16 mouse cellular contexts compared by ENCODE assay signal in genomic region chr7:43544225-43544977, GRCm38 (mm10). TPM values are rescaled to one million over a fixed set of nuclear protein-coding genes. Genes with fewer than 3 reads are reported as not detected.
A peak's percentile ranks its signal among the peaks of the same experiment; 100 is the strongest.
DNase-seq lines count a peak whose midpoint lies in the region; ATAC-seq and TF ChIP-seq lines count a peak whose summit lies in the region.
"Had no signal": no experiment of that assay in that cellular context is flagged by ENCODE, and none has a peak within 500 bp of the region (broad histone marks: within the 10 kb centered on the region; RNA-seq: fewer than 3 reads in every experiment).

Gene Cd33 (minus strand): TSS chr7:43544428.

- no peaks in the 10 kb centered on the region for H3K36me3 ChIP-seq in liver, adult 2 months (ENCODE audit: control insufficient read depth, insufficient read depth, low read length)
- H3K36me3 ChIP-seq in liver, embryonic 12.5 days = no peaks in the 10 kb centered on the region
- H3K36me3 ChIP-seq in CH12.LX (replicated peaks in 1 of 2; ENCODE audit: control insufficient read depth in 1 of 2, insufficient read depth in 1 of 2, low read length in 1 of 2) (no peaks in the 10 kb centered on the region), macrophage (ENCODE audit: inconsistent target) (no peaks in the 10 kb centered on the region)
- H3K36me3 ChIP-seq: heart, embryonic 10.5 days; liver, embryonic 15.5 days; neural tube, embryonic 15.5 days; stomach, embryonic 15.5 days had no signal

- TF ChIP-seq EP300 in CH12.LX (IDR thresholded peaks at IDR 0.05; ENCODE audit: low read length) = no peak

- TF ChIP-seq CTCF in liver, adult 2 months (IDR thresholded peaks at IDR 0.05; ENCODE audit: low read depth, low read length) = no peak
- no peak for TF ChIP-seq CTCF in CH12.LX (conservative IDR thresholded peaks at IDR 0.05 in 1 of 2, IDR thresholded peaks at IDR 0.05 in 1 of 2; ENCODE audit: low read depth in 2 of 2, low read length in 2 of 2)
- no peak for TF ChIP-seq CTCF in cerebellum, adult 2 months (IDR thresholded peaks at IDR 0.05; ENCODE audit: borderline replicate concordance, insufficient read depth, low read depth, low read length)

- TF ChIP-seq RAD21 in CH12.LX (IDR thresholded peaks at IDR 0.05; ENCODE audit: low read depth, low read length) = no peak

- TF ChIP-seq POLR2A in liver, adult 2 months (IDR thresholded peaks at IDR 0.05; ENCODE audit: extremely low read depth, insufficient read depth, low read length) = no peak
- no peak for TF ChIP-seq POLR2A in CH12.LX (IDR thresholded peaks at IDR 0.05; ENCODE audit: low read depth, low read length)
- TF ChIP-seq POLR2A in cerebellum, adult 2 months (IDR thresholded peaks at IDR 0.05; ENCODE audit: borderline replicate concordance, insufficient read depth, low read length) = no peak

- in situ Hi-C loops in CH12.LX (cut with MboI; ENCODE audit: low pct_ligation_motif_present, low pct_unique_long_range_greater_than_20kb, low sequenced_read_pairs) = no loop called here

- no peak within 1 kb of the TSS for H3K27ac ChIP-seq in liver, adult 2 months (replicated peaks; ENCODE audit: insufficient read depth, low read depth, low read length)
- H3K27ac ChIP-seq in liver, embryonic 12.5 days = no peak within 1 kb of the TSS
- H3K27ac ChIP-seq in CH12.LX (ENCODE audit: insufficient read depth, low read depth) = no peak within 1 kb of the TSS
- H3K27ac ChIP-seq in brown adipose tissue, adult 24 weeks (replicated peaks; ENCODE audit: low read depth, low read length) = peak within 1 kb of the TSS; percentile 45; the same call in 1 of the 2 replicates
- H3K27ac ChIP-seq in macrophage = peak within 1 kb of the TSS; percentile 90
- H3K27ac ChIP-seq in cerebellum, adult 2 months (ENCODE audit: insufficient read depth, low read length) = no peak within 1 kb of the TSS
- H3K27ac ChIP-seq: heart, embryonic 10.5 days; hindbrain, embryonic 14.5 days; liver, embryonic 15.5 days; neural tube, embryonic 15.5 days; stomach, embryonic 15.5 days had no signal

- no peaks in the 10 kb centered on the region for H3K9me3 ChIP-seq in liver, embryonic 12.5 days (replicated peaks)
- H3K9me3 ChIP-seq in CH12.LX (replicated peaks; ENCODE audit: low read length) = no peaks in the 10 kb centered on the region
- H3K9me3 ChIP-seq: heart, embryonic 10.5 days; liver, embryonic 15.5 days; neural tube, embryonic 15.5 days; stomach, embryonic 15.5 days had no signal

- 70% methylated on average over 7 of the region's 7 CpGs for WGBS in liver, adult 2 months
- WGBS in liver, embryonic 12.5 days (ENCODE audit: insufficient replicate concordance) = 42% methylated on average over 7 of the region's 7 CpGs
- 31% methylated on average over 7 of the region's 7 CpGs for WGBS in macrophage (ENCODE audit: missing documents)
- WGBS in cerebellum, adult 2 months = 81% methylated on average over 7 of the region's 7 CpGs

- no peaks in the 10 kb centered on the region for H3K4me1 ChIP-seq in liver, adult 2 months (ENCODE audit: control insufficient read depth, insufficient read depth, low read length)
- H3K4me1 ChIP-seq in liver, embryonic 12.5 days = no peaks in the 10 kb centered on the region
- peaks cover 12 to 79% of the 10 kb centered on the region in 2 experiments for H3K4me1 ChIP-seq in CH12.LX (ENCODE audit: control insufficient read depth in 1 of 2, insufficient read depth in 2 of 2)
- no peaks in the 10 kb centered on the region for H3K4me1 ChIP-seq in brown adipose tissue, adult 24 weeks (ENCODE audit: control insufficient read depth, insufficient read depth, insufficient read length, low read length)
- H3K4me1 ChIP-seq in cerebellum, adult 2 months (ENCODE audit: control insufficient read depth, insufficient read depth, low read length) = peaks cover 15% of the 10 kb centered on the region
- H3K4me1 ChIP-seq: heart, embryonic 10.5 days; liver, embryonic 15.5 days; neural tube, embryonic 15.5 days; stomach, embryonic 15.5 days had no signal

- no peak within 1 kb of the TSS for H3K4me2 ChIP-seq in liver, embryonic 12.5 days
- no peak within 1 kb of the TSS for H3K4me2 ChIP-seq in CH12.LX (ENCODE audit: insufficient read depth, low read depth, poor library complexity, severe bottlenecking)
- H3K4me2 ChIP-seq: hindbrain, embryonic 14.5 days; liver, embryonic 15.5 days; neural tube, embryonic 15.5 days; stomach, embryonic 15.5 days had no signal

- no peak for ATAC-seq in liver, embryonic 12.5 days

- H3K27me3 ChIP-seq in liver, adult 2 months (ENCODE audit: control insufficient read depth, insufficient read depth, low read length) = 0 out of 2 replicates have a peak, but pooled peaks cover 2% of the 10 kb centered on the region
- H3K27me3 ChIP-seq in liver, embryonic 12.5 days (replicated peaks) = no peaks in the 10 kb centered on the region
- H3K27me3 ChIP-seq in CH12.LX (replicated peaks) = no peaks in the 10 kb centered on the region
- H3K27me3 ChIP-seq in cerebellum, adult 2 months (ENCODE audit: control insufficient read depth, insufficient read depth, low read length) = no peaks in the 10 kb centered on the region
- H3K27me3 ChIP-seq: liver, embryonic 15.5 days; neural tube, embryonic 15.5 days; stomach, embryonic 15.5 days had no signal

- H3K79me2 ChIP-seq in liver, adult 2 months (ENCODE audit: control insufficient read depth, insufficient read depth, low read length) = no peaks in the 10 kb centered on the region
- no peaks in the 10 kb centered on the region for H3K79me2 ChIP-seq in CH12.LX (replicated peaks; ENCODE audit: control insufficient read depth, extremely low read depth, insufficient read depth, poor library complexity, severe bottlenecking)
- H3K79me2 ChIP-seq in macrophage (ENCODE audit: inconsistent target) = no peaks in the 10 kb centered on the region

- no peak within 1 kb of the TSS for H3K4me3 ChIP-seq in liver, adult 2 months (ENCODE audit: insufficient read depth, low read depth, low read length)
- H3K4me3 ChIP-seq in liver, embryonic 12.5 days = no peak within 1 kb of the TSS
- H3K4me3 ChIP-seq in CH12.LX (replicated peaks in 1 of 3; ENCODE audit: low read depth in 2 of 3, low read length in 2 of 3, poor library complexity in 1 of 3) (no peak within 1 kb of the TSS), macrophage (ENCODE audit: inconsistent target) (no peak within 1 kb of the TSS)
- no peak within 1 kb of the TSS for H3K4me3 ChIP-seq in brown adipose tissue, adult 24 weeks (ENCODE audit: insufficient read depth, low read depth, low read length)
- H3K4me3 ChIP-seq in cerebellum, adult 2 months (replicated peaks; ENCODE audit: insufficient read depth, low read depth, low read length) = no peak within 1 kb of the TSS
- H3K4me3 ChIP-seq: heart, embryonic 10.5 days; liver, embryonic 15.5 days; neural tube, embryonic 15.5 days; stomach, embryonic 15.5 days had no signal

- dilution Hi-C loops in CH12.LX (cut with MboI; ENCODE audit: extremely low pct_ligation_motif_present, extremely low pct_unique_long_range_greater_than_20kb, low sequenced_read_pairs) = no loop called here

- DNase-seq in liver, adult 2 months (ENCODE audit: extremely low read depth, low read depth, low spot score) = peak; percentile 30
- peak; percentile 61 for DNase-seq in CH12.LX (ENCODE audit: extremely low read depth)
- no peak for DNase-seq in cerebellum, adult 2 months
- no peak for DNase-seq in testis, postnatal 14 days (ENCODE audit: low spot score)
- DNase-seq: kidney, adult 11 months; kidney, postnatal 36 days; right cerebral cortex, postnatal 14 days; thymus, postnatal 36 days had no signal

- no peak within 1 kb of the TSS for H3K9ac ChIP-seq in liver, adult 2 months (ENCODE audit: low read depth, low read length)
- no peak within 1 kb of the TSS for H3K9ac ChIP-seq in liver, embryonic 12.5 days
- no peak within 1 kb of the TSS for H3K9ac ChIP-seq in CH12.LX (ENCODE audit: insufficient read depth, low read depth)
- H3K9ac ChIP-seq: hindbrain, embryonic 14.5 days; liver, embryonic 15.5 days; neural tube, embryonic 15.5 days; stomach, embryonic 15.5 days had no signal

TF ChIP-seq in CH12.LX, 34 proteins besides CTCF, POLR2A, EP300 and RAD21:
- TF ChIP-seq NRF1 (IDR thresholded peaks at IDR 0.05; ENCODE audit: low read depth, low read length) = no peak
- TF ChIP-seq ELF1 (IDR thresholded peaks at IDR 0.05; ENCODE audit: low read depth, low read length) = no peak
- TF ChIP-seq MAFK (IDR thresholded peaks at IDR 0.05; ENCODE audit: insufficient replicate concordance, low read length) = peak; percentile 73
- peak; percentile 62; the same call in 1 of the 2 replicates for TF ChIP-seq ETS1 (conservative IDR thresholded peaks at IDR 0.05; ENCODE audit: low read depth, low read length)
- no peak for TF ChIP-seq NELFE (IDR thresholded peaks at IDR 0.05; ENCODE audit: low read depth, low read length)
- no peak for TF ChIP-seq ZNF384 (IDR thresholded peaks at IDR 0.05; ENCODE audit: low read depth, low read length)
- no peak for TF ChIP-seq POLR2AphosphoS2 (IDR thresholded peaks at IDR 0.05; ENCODE audit: low read depth, low read length)
- TF ChIP-seq BHLHE40 (IDR thresholded peaks at IDR 0.05; ENCODE audit: low read depth, low read length) = peak; percentile 87
TF ChIP-seq in CH12.LX: peak in this region for 3.

RNA-seq across cellular contexts. Expression of gene Cd33, which starts in this region (rescaled TPM):
- 0.28 and 1.3 TPM in 2 replicates for total RNA-seq in liver, adult 2 months (2014; rRNA removed)
- 0.16 and 1.0 TPM in 2 replicates for polyA plus RNA-seq in liver, adult 2 months (2012; rRNA removed)
- polyA plus RNA-seq in liver, embryonic 12.5 days (2016; fragmentation: Nextera tagmentation; extraction: Ambion mirVana) = 1.5 and 1.6 TPM in 2 replicates
- total RNA-seq in CH12.LX (2012; rRNA removed) (0.08 TPM in 1 of 2 replicates, not detected in the other), CH12.LX (2014; rRNA removed) (0.09 and 0.43 TPM in 2 replicates)
- polyA plus RNA-seq in CH12.LX (2012; ENCODE audit: insufficient read length, low read depth) (0.33 and 0.40 TPM in 2 replicates), macrophage (2018) (13.2 to 32.1 TPM (median 13.4 TPM) in 3 replicates)
- 1.4 and 5.5 TPM in 2 replicates for polyA plus RNA-seq in brown adipose tissue, adult 24 weeks (2012; ENCODE audit: insufficient read depth, insufficient read length, missing spikeins)
- total RNA-seq in macrophage (2018; cell fraction: chromatin; rRNA removed) = 100 to 1,000 TPM in 7 of 26 experiments, 10 to 100 TPM in 19; 21.4 to 216 (median 57.0) TPM
- total RNA-seq in macrophage (2018; cell fraction: cytosol; rRNA removed) = 10 to 100 TPM; 12.3 to 74.8 (median 27.1) TPM
- total RNA-seq in macrophage (2018; cell fraction: nucleus; rRNA removed) = 100 to 1,000 TPM in 12 of 26 experiments, 10 to 100 TPM in 14; 40.3 to 327 (median 94.7) TPM
- polyA plus RNA-seq in cerebellum, adult 2 months (2012; rRNA removed) = 1.9 and 2.4 TPM in 2 replicates

Comparison
In these comparisons a context has a peak if more than half of its experiments do, and no peak if none do; other contexts are left out.
1. Peak in DNase-seq in CH12.LX; RNA of the gene not detected or under 1 TPM.
2. H3K27ac ChIP-seq: peak in brown adipose tissue, adult 24 weeks (single experiment) and macrophage (single experiment); none in liver, adult 2 months (single experiment), liver, embryonic 12.5 days (single experiment), CH12.LX (single experiment) and cerebellum, adult 2 months (single experiment).